Mouse (Mus musculus) stomach, embryonic 14.5 days (tissue): ENCODE measurements at regions not wholly inside any gene's neighbourhood (a gene's known extent, or its start where the extent isn't known, plus 50 kb on each side); places are given as distances from the start of the nearest gene placed in this dataset.

Experiments used
- ATAC-seq: fragments of 200-750 bp; cut with Nextera tagmentation; 2 replicates; pipeline ENCODE4 v1.8.0; 2017; ENCODE audit warnings: low read depth, moderate TSS enrichment; ENCODE audit not compliant: insufficient number of reproducible peaks, insufficient read depth, low FRiP score
- H3K27ac ChIP-seq: fragments of 300-500 bp; sonication (generic); 2 replicates; pipeline ENCODE4 v1.5.1; 2014; ENCODE audit warnings: mild to moderate bottlenecking, low read length, moderate library complexity, mixed read lengths
- H3K27me3 ChIP-seq: fragments of 300-500 bp; sonication (generic); 2 replicates; pipeline ENCODE4 v1.6.1; 2014; ENCODE audit warnings: low read length, control low read depth, mixed read lengths; ENCODE audit not compliant: control insufficient read depth, insufficient read depth
- H3K36me3 ChIP-seq: fragments of 300-500 bp; sonication (generic); 2 replicates; pipeline ENCODE4 v1.6.1; 2014; ENCODE audit warnings: mild to moderate bottlenecking, control low read depth, low read length, moderate library complexity, mixed read lengths; ENCODE audit not compliant: control insufficient read depth, insufficient read depth
- H3K4me1 ChIP-seq: fragments of 300-500 bp; sonication (generic); 2 replicates; pipeline ENCODE4 v1.6.1; 2014; ENCODE audit warnings: low read length, control low read depth, mixed read lengths; ENCODE audit not compliant: control insufficient read depth, insufficient read depth
- H3K4me2 ChIP-seq: fragments of 300-500 bp; sonication (generic); replicated peaks from 2 replicates; pipeline ENCODE4 v1.6.1; 2014; ENCODE audit warnings: low read depth, low read length, control low read depth
- H3K4me3 ChIP-seq: fragments of 300-500 bp; sonication (generic); 2 replicates; pipeline ENCODE4 v1.5.1; 2014; ENCODE audit warnings: low read depth, low read length, control low read depth
- H3K9ac ChIP-seq: fragments of 300-500 bp; sonication (generic); replicated peaks from 2 replicates; pipeline ENCODE4 v1.6.1; 2014; ENCODE audit warnings: low read depth, mild to moderate bottlenecking, control low read depth, low read length, moderate library complexity, mixed read lengths
- H3K9me3 ChIP-seq: fragments of 300-500 bp; sonication (generic); 2 replicates; pipeline ENCODE4 v1.6.1; 2016; ENCODE audit warnings: low read depth, low read length, control low read depth; ENCODE audit not compliant: control insufficient read depth
- whole genome bisulfite sequencing: fragments of 180-500 bp; shearing (Covaris S2); extraction: QIAGEN DNeasy Blood & Tissue Kit; methylation state at CpG from one replicate; pipeline ENCODE4 v1.1.7; 2014; 5-methylcytosine and 5-hydroxymethylcytosine counted together

DNA sequence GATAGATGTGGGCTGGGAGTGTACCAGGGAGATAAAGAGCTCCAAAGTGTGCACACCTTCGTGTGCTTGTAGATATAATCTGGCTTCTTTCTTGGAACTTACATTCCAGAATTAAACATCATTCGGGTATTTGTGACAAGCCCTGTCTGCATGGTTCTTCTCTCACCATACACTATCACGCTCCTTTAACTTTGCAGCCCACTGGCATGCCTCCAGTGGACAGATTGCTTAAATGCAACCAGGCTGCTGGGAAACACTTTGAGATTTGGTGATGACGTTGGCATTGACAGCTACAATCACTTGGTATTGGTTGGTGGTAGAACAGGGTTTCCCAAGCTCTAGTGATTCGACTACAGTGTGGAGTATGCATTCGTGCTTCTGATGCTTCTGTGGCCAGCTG is 70.7 kb upstream of the Bmp2 start:
- WGBS, result 84% methylated on average over 6 of the region's 6 CpGs
- no peaks in the 10 kb centered on the region for H3K27me3 ChIP-seq
- H3K9me3 ChIP-seq, result no peaks in the 10 kb centered on the region
- no peaks in the 10 kb centered on the region for H3K36me3 ChIP-seq
- H3K4me2 ChIP-seq, result no peak overlapping the region
- 0 out of 2 replicates have a peak, but pooled peaks have one; percentile 33 for ATAC-seq
- H3K4me3 ChIP-seq, result no peak overlapping the region
- no peaks in the 10 kb centered on the region for H3K4me1 ChIP-seq
- H3K27ac ChIP-seq, result no peak overlapping the region
- H3K9ac ChIP-seq, result no peak overlapping the region

DNA sequence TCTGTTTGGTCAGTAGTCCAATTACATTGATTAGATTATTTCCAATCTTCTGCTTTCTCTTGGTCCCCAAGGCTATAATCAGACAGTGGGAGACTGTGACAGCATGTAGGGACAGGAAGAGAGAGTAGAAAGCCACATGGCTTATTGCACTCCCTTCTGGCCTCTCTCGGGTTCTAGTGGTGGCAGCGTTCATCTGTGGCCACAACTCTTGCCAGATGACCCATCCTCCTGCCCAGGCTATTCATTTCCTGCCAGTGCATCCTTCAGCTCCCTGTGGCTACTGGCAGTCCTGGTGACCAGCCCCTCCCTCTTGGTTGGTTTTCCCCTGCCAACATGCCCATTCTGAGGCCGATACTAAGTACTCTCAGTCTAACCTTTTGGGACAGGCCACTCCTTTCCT is 70.2 kb upstream of the Bmp2 start:
- WGBS, result 86% methylated on average over 3 of the region's 3 CpGs
- H3K9me3 ChIP-seq, result no peaks in the 10 kb centered on the region

DNA sequence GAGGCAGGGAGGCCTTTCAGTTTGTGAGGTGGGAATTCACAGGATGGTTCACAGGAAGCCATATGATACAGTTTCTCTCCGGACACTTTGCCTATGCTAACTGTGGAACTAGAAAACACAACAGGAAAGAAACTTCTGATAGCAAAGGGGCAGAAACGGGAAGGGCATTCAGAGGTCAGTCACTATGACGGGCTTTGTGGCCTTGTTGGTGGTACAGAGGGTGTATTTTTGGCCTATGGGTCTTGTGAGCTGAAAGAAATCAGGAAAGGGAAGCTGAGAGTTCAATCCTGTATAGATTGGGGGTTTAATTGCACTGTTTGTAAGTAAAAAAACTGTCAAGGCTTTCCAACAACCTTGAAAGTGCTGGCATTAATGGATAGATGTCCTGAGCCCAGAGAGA is 56.5 kb upstream of the Bmp2 start:
- 73% methylated on average over 3 of the region's 3 CpGs for WGBS
- H3K9ac ChIP-seq, result no peak overlapping the region
- no peaks in the 10 kb centered on the region for H3K36me3 ChIP-seq
- no peak overlapping the region for H3K4me2 ChIP-seq
- H3K27ac ChIP-seq, result no peak overlapping the region
- no peak for ATAC-seq
- no peaks in the 10 kb centered on the region for H3K9me3 ChIP-seq
- no peaks in the 10 kb centered on the region for H3K4me1 ChIP-seq
- H3K27me3 ChIP-seq, result no peaks in the 10 kb centered on the region
- no peak overlapping the region for H3K4me3 ChIP-seq

More for the DNA sequence above, 70.2 kb upstream of the Bmp2 start:
- no peaks in the 10 kb centered on the region for H3K27me3 ChIP-seq
- no peak overlapping the region for H3K9ac ChIP-seq
- no peaks in the 10 kb centered on the region for H3K4me1 ChIP-seq
- no peaks in the 10 kb centered on the region for H3K36me3 ChIP-seq
- no peak overlapping the region for H3K27ac ChIP-seq
- H3K4me2 ChIP-seq, result no peak overlapping the region
- no peak overlapping the region for H3K4me3 ChIP-seq
- ATAC-seq, result no peak

DNA sequence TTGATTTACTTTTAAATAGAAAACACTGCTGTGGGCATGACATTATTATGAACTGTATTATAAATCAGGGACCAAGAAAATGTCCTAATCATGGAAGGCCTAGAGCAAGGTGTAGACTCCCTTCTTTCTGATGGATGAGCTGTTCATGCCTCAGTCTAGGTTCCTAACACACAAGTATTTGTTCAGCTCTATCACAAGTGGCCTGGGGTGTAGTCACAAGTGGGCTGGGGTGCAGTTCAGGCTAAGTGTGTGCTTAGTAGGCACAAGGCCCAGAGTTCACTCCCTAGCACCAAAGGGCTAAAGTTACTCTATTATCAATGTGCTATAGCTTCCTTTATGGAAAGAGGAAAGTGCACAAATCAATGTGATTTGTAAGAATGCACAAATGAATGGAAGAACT is 55.6 kb upstream of the Bmp2 start:
- no peaks in the 10 kb centered on the region for H3K4me1 ChIP-seq
- no peak overlapping the region for H3K27ac ChIP-seq
- no peak overlapping the region for H3K9ac ChIP-seq
- H3K36me3 ChIP-seq, result no peaks in the 10 kb centered on the region
- H3K9me3 ChIP-seq, result no peaks in the 10 kb centered on the region
- ATAC-seq, result no peak
- no peak overlapping the region for H3K4me3 ChIP-seq
- no peaks in the 10 kb centered on the region for H3K27me3 ChIP-seq
- H3K4me2 ChIP-seq, result no peak overlapping the region

DNA sequence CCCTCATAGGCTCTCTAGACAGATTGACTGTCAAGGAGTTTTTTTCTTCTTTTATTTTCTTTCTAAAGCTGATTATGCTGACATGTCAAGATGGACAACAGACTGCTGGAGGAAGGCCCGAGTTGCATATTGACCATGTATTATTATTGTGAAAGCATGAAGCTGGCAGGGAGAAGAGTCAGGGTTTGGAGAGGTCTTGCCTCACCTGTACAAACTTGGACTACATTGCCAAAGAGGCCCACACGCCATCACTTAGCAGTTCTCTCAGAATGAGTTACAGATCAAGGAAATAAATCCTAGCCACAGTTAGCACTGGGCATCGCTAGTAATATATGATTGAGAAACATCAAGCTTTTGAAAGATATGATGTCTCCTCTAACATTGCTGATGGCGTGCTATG is 54.9 kb upstream of the Bmp2 start:
- Histone ChIP-seq H3K9ac (no peak overlapping the region), H3K4me3 (no peak overlapping the region), H3K36me3 (no peaks in the 10 kb centered on the region), H3K27me3 (no peaks in the 10 kb centered on the region), H3K4me1 (no peaks in the 10 kb centered on the region), H3K27ac (no peak overlapping the region), H3K4me2 (no peak overlapping the region), H3K9me3 (no peaks in the 10 kb centered on the region)
- WGBS, result 82% methylated on average over 4 of the region's 4 CpGs
- no peak for ATAC-seq

DNA sequence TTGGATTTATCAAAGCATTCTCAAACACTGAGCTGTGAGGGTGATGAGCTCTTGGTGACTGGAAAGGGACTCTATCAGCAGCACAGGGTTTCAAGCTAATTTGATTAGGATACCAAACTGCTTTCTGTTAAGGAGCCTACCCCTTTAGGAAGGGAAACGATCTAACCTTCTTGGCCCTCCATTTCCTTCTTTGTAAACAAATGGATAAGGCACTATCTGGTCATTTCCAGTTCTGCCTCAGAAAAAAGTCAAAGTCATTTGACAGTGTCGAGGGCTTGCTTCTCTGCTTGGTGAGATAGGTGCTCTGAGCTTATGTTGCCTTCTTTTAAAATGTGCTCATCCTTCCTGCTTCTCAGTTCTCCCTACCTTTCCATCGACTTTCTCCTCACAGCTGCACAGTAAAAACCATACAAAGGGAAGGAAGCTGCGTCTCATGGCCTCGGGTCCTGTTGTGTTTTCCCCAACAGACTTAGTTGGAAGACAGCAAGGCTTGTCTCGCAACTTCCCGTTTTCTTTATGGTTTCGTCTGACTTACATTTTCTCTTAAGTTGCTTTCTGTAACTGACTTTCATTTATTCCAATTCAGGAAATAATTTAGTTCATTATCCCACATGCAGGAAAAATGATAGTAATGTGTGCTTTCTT is 54.3 kb upstream of the Bmp2 start:
- H3K9me3 ChIP-seq, result no peaks in the 10 kb centered on the region
- H3K27ac ChIP-seq, result peak overlapping the region; percentile 68; the same call in 1 of the 2 replicates
- WGBS, result 50% methylated on average over 8 of the region's 8 CpGs
- no peak overlapping the region for H3K4me2 ChIP-seq
- no peak for ATAC-seq
- no peaks in the 10 kb centered on the region for H3K4me1 ChIP-seq
- no peak overlapping the region for H3K4me3 ChIP-seq
- no peaks in the 10 kb centered on the region for H3K36me3 ChIP-seq
- H3K9ac ChIP-seq, result no peak overlapping the region
- no peaks in the 10 kb centered on the region for H3K27me3 ChIP-seq

- peak; percentile 62; the same call in 1 of the 2 replicates for ATAC-seq
- no peak overlapping the region for H3K9ac ChIP-seq
- H3K4me2 ChIP-seq, result no peak overlapping the region
- H3K27me3 ChIP-seq, result no peaks in the 10 kb centered on the region
- WGBS, result 44% methylated on average over 2 of the region's 2 CpGs
- peak overlapping the region; percentile 68; the same call in 1 of the 2 replicates for H3K27ac ChIP-seq
- H3K4me3 ChIP-seq, result no peak overlapping the region
- H3K9me3 ChIP-seq, result no peaks in the 10 kb centered on the region
- no peaks in the 10 kb centered on the region for H3K36me3 ChIP-seq
- H3K4me1 ChIP-seq, result no peaks in the 10 kb centered on the region
These were observed 53.8 kb upstream of the Bmp2 start for GRCm38 (mm10) chr2:133498186-133498571.

- peak overlapping the region; percentile 68 for H3K27ac ChIP-seq
- no peaks in the 10 kb centered on the region for H3K9me3 ChIP-seq
- WGBS, result 51% methylated on average over 3 of the region's 3 CpGs
- H3K4me2 ChIP-seq, result no peak overlapping the region
- H3K27me3 ChIP-seq, result no peaks in the 10 kb centered on the region
- H3K36me3 ChIP-seq, result no peaks in the 10 kb centered on the region
- peak; percentile 80 for ATAC-seq
- H3K4me3 ChIP-seq, result no peak overlapping the region
- H3K9ac ChIP-seq, result no peak overlapping the region
- no peaks in the 10 kb centered on the region for H3K4me1 ChIP-seq
These were observed 53.2 kb upstream of the Bmp2 start for GRCm38 (mm10) chr2:133498717-133499143.

GRCm38 (mm10) chr2:133499904-133500303 is 52.1 kb upstream of the Bmp2 start:
- WGBS, result 27% methylated on average over 3 of the region's 3 CpGs
- ATAC-seq, result no peak
- no peak overlapping the region for H3K4me3 ChIP-seq
- H3K9me3 ChIP-seq, result no peaks in the 10 kb centered on the region
- no peak overlapping the region for H3K27ac ChIP-seq
- no peaks in the 10 kb centered on the region for H3K27me3 ChIP-seq
- H3K36me3 ChIP-seq, result no peaks in the 10 kb centered on the region
- H3K9ac ChIP-seq, result no peak overlapping the region
- no peaks in the 10 kb centered on the region for H3K4me1 ChIP-seq
- H3K4me2 ChIP-seq, result no peak overlapping the region
